Mouse (Mus musculus): Measurements from ENCODE around the gene Tmsb15b1.
"Not testable (repeated sequence)": the region's sequence is repeated elsewhere in the genome, so short reads cannot be mapped to it uniquely, and the experiment has no call there.

The Tmsb15b1 gene

GRCm38 (mm10) chrX:136976424-136977084 is at the start of gene Tmsb15b1, which contains the start of gene Tmsb15l:
TSS of gene Tmsb15b1 (minus strand) at chrX:136976874.
TSS of gene Tmsb15l (minus strand) at chrX:136976869.
- DNase-seq (ENCODE audit: low spot score): peak; percentile 83

GRCm38 (mm10) chrX:137019310-137019709 is 42.6 kb upstream of the Tmsb15b1 start:
- peak; percentile 9 for DNase-seq (ENCODE audit: low spot score)

- no peak for DNase-seq (ENCODE audit: low spot score)
Measured at GRCm38 (mm10) chrX:137017668-137018067, 41.0 kb upstream of the Tmsb15b1 start.

GRCm38 (mm10) chrX:137015099-137015709 is 38.5 kb upstream of the Tmsb15b1 start:
- DNase-seq (ENCODE audit: low spot score): peak; percentile 17

- no peak for DNase-seq (ENCODE audit: low spot score)
Measured at GRCm38 (mm10) chrX:136996256-136996655, 19.6 kb upstream of the Tmsb15b1 start.

GRCm38 (mm10) chrX:136993641-136994040 is 17.0 kb upstream of the Tmsb15b1 start:
- DNase-seq (ENCODE audit: low spot score): no peak

- DNase-seq (ENCODE audit: low spot score): peak; percentile 40
Measured at GRCm38 (mm10) chrX:136992978-136993547, 16.4 kb upstream of the Tmsb15b1 start, which contains the start of gene Zcchc18. TSS of gene Zcchc18 (plus strand) at chrX:136993155.

GRCm38 (mm10) chrX:136992191-136992965 is 15.7 kb upstream of the Tmsb15b1 start:
- no peak for DNase-seq (ENCODE audit: low spot score)

- no peak for DNase-seq (ENCODE audit: low spot score)
Measured at GRCm38 (mm10) chrX:136991274-136991673, 14.6 kb upstream of the Tmsb15b1 start.

GRCm38 (mm10) chrX:136986039-136986438 is 9.4 kb upstream of the Tmsb15b1 start:
- DNase-seq (ENCODE audit: low spot score): no peak

GRCm38 (mm10) chrX:136978616-136979015 is 1.9 kb upstream of the Tmsb15b1 start:
- DNase-seq (ENCODE audit: low spot score): no peak

- DNase-seq (ENCODE audit: low spot score): not testable (repeated sequence)
Measured at GRCm38 (mm10) chrX:136975397-136975796, 1.3 kb downstream of the Tmsb15b1 start, which contains the start of gene Tmsb15b2. TSS of gene Tmsb15b2 (minus strand) at chrX:136975497.

- no peak for DNase-seq (ENCODE audit: low spot score)
Measured at GRCm38 (mm10) chrX:136959688-136960087, 17.0 kb downstream of the Tmsb15b1 start.

GRCm38 (mm10) chrX:136958300-136958699 is 18.4 kb downstream of the Tmsb15b1 start:
- not testable (repeated sequence) for DNase-seq (ENCODE audit: low spot score)

GRCm38 (mm10) chrX:136957583-136958279 is 18.9 kb downstream of the Tmsb15b1 start:
- peak; percentile 71 for DNase-seq (ENCODE audit: low spot score)

GRCm38 (mm10) chrX:136937985-136938384 is 38.7 kb downstream of the Tmsb15b1 start:
- DNase-seq (ENCODE audit: low spot score): peak; percentile 53

GRCm38 (mm10) chrX:136927031-136927430 is 49.6 kb downstream of the Tmsb15b1 start, which contains the start of gene H2bfm:
TSS of gene H2bfm (plus strand) at chrX:136927325.
- DNase-seq (ENCODE audit: low spot score): no peak

- no peak for DNase-seq (ENCODE audit: low spot score)
Measured at GRCm38 (mm10) chrX:136925863-136926262, 50.8 kb downstream of the Tmsb15b1 start.

All from yolk sac, embryonic 10.5 days (tissue).